Mouse (Mus musculus) lung, postnatal 0 days (tissue): ENCODE data around the gene Prss47.

ENCODE experiments used
- CTCF ChIP-seq: IDR thresholded peaks from 2 replicates; pipeline ENCODE4 v1.5.1; 2016; ENCODE audit warnings: antibody characterized with exemption, mild to moderate bottlenecking
- EP300 ChIP-seq: IDR thresholded peaks from 2 replicates; pipeline ENCODE4 v1.6.1; 2016; ENCODE audit warnings: antibody characterized with exemption, mild to moderate bottlenecking, control low read depth

- TF ChIP-seq EP300, result no peak
- TF ChIP-seq CTCF, result no peak
Observed at GRCm38 (mm10) chr13:65005414-65005813, 47.1 kb downstream of the Prss47 start.
